Mouse (Mus musculus) E14TG2a.4 (cell line): ENCODE data around the gene Gm49387.

Experiments
- CTCF ChIP-seq: conservative IDR thresholded peaks from 2 replicates; pipeline ENCODE4 v1.5.1; 2014; ENCODE audit warnings: low read length
- NANOG ChIP-seq: IDR thresholded peaks from 2 replicates; pipeline ENCODE4 v1.6.1; 2014; ENCODE audit warnings: borderline replicate concordance, low read length, mixed read lengths

GRCm38 (mm10) chr14:31644183-31644830 lies 3.6 kb upstream of the Gm49387 start:
- TF ChIP-seq CTCF (no peak), NANOG (no peak)
